Mouse (Mus musculus): ENCODE data around the gene Zfp865. TPM values are rescaled to one million over a fixed set of nuclear protein-coding genes. Genes with fewer than 3 reads are reported as not detected.

The Zfp865 gene
- total and polyA plus RNA-seq, 3 experiments = 4.0 to 21.0 (median 12.3) TPM

- Histone ChIP-seq H3K9ac (ENCODE audit: insufficient read depth, low read depth) (no peak overlapping the region), H3K4me2 (ENCODE audit: insufficient read depth, low read depth, poor library complexity, severe bottlenecking) (no peak overlapping the region), H3K79me2 (replicated peaks; ENCODE audit: control insufficient read depth, extremely low read depth, insufficient read depth, poor library complexity, severe bottlenecking) (peaks cover 5% of the 10 kb centered on the region; the same call in 1 of the 2 replicates), H3K4me3 (replicated peaks in 1 of 3; ENCODE audit: low read depth in 2 of 3, low read length in 2 of 3, poor library complexity in 1 of 3) (no peak overlapping the region), H3K27ac (ENCODE audit: insufficient read depth, low read depth) (no peak overlapping the region), H3K9me3 (replicated peaks; ENCODE audit: low read length) (no peaks in the 10 kb centered on the region), H3K4me1 (ENCODE audit: control insufficient read depth in 1 of 2, insufficient read depth in 2 of 2) (peaks cover 4 to 20% of the 10 kb centered on the region in 2 experiments), H3K27me3 (replicated peaks) (no peaks in the 10 kb centered on the region), H3K36me3 (replicated peaks in 1 of 2; ENCODE audit: control insufficient read depth in 1 of 2, insufficient read depth in 1 of 2, low read length in 1 of 2) (peaks cover 54 to 68% of the 10 kb centered on the region in 2 experiments)
- TF ChIP-seq ZMIZ1 (IDR thresholded peaks at IDR 0.05; ENCODE audit: low read depth, low read length) (no peak), CHD1 (IDR thresholded peaks at IDR 0.05; ENCODE audit: low read depth, low read length) (no peak)
- dilution Hi-C loops (cut with MboI; ENCODE audit: extremely low pct_ligation_motif_present, extremely low pct_unique_long_range_greater_than_20kb, low sequenced_read_pairs) = no loop called here
- no peak for DNase-seq (ENCODE audit: extremely low read depth)
- in situ Hi-C loops (cut with MboI; ENCODE audit: low pct_ligation_motif_present, low pct_unique_long_range_greater_than_20kb, low sequenced_read_pairs) = no loop called here
These were observed 11.9 kb upstream of the Zfp865 start for GRCm38 (mm10) chr7:5008229-5008628.

GRCm38 (mm10) chr7:5012681-5013513, 7.3 kb upstream of the Zfp865 start:
- H3K4me3 ChIP-seq (replicated peaks in 1 of 3; ENCODE audit: low read depth in 2 of 3, low read length in 2 of 3, poor library complexity in 1 of 3) = peak overlapping the region; percentile 21 to 46 (median 43)
- peaks cover 6% of the 10 kb centered on the region; the same call in 1 of the 2 replicates for H3K79me2 ChIP-seq (replicated peaks; ENCODE audit: control insufficient read depth, extremely low read depth, insufficient read depth, poor library complexity, severe bottlenecking)
- TF ChIP-seq ZMIZ1 (IDR thresholded peaks at IDR 0.05; ENCODE audit: low read depth, low read length) (no peak), MXI1 (IDR thresholded peaks at IDR 0.05; ENCODE audit: low read depth, low read length) (no peak), POLR2A (IDR thresholded peaks at IDR 0.05; ENCODE audit: low read depth, low read length) (peak; percentile 53), NRF1 (IDR thresholded peaks at IDR 0.05; ENCODE audit: low read depth, low read length) (peak; percentile 45; the same call in 1 of the 2 replicates)
- H3K27me3 ChIP-seq (replicated peaks) = no peaks in the 10 kb centered on the region
- H3K27ac ChIP-seq (ENCODE audit: insufficient read depth, low read depth) = no peak overlapping the region
- peak; percentile 70 for DNase-seq (ENCODE audit: extremely low read depth)
- in situ Hi-C loops (cut with MboI; ENCODE audit: low pct_ligation_motif_present, low pct_unique_long_range_greater_than_20kb, low sequenced_read_pairs) (no loop called here), dilution Hi-C loops (cut with MboI; ENCODE audit: extremely low pct_ligation_motif_present, extremely low pct_unique_long_range_greater_than_20kb, low sequenced_read_pairs) (no loop called here)
- H3K4me2 ChIP-seq (ENCODE audit: insufficient read depth, low read depth, poor library complexity, severe bottlenecking) = peak overlapping the region; percentile 77
- H3K9ac ChIP-seq (ENCODE audit: insufficient read depth, low read depth) = peak overlapping the region; percentile 97; the same call in 1 of the 2 replicates
- peaks cover 49 to 57% of the 10 kb centered on the region in 2 experiments for H3K36me3 ChIP-seq (replicated peaks in 1 of 2; ENCODE audit: control insufficient read depth in 1 of 2, insufficient read depth in 1 of 2, low read length in 1 of 2)
- H3K9me3 ChIP-seq (replicated peaks; ENCODE audit: low read length) = peaks cover 6% of the 10 kb centered on the region
- H3K4me1 ChIP-seq (ENCODE audit: control insufficient read depth in 1 of 2, insufficient read depth in 2 of 2) = peaks cover 4 to 27% of the 10 kb centered on the region in 2 experiments

- no peaks in the 10 kb centered on the region for H3K27me3 ChIP-seq (replicated peaks)
- peaks cover 6% of the 10 kb centered on the region for H3K9me3 ChIP-seq (replicated peaks; ENCODE audit: low read length)
- H3K4me2 ChIP-seq (ENCODE audit: insufficient read depth, low read depth, poor library complexity, severe bottlenecking) = peak within 1 kb of the TSS; percentile 77
- in situ Hi-C loops (cut with MboI; ENCODE audit: low pct_ligation_motif_present, low pct_unique_long_range_greater_than_20kb, low sequenced_read_pairs) (no loop called here), dilution Hi-C loops (cut with MboI; ENCODE audit: extremely low pct_ligation_motif_present, extremely low pct_unique_long_range_greater_than_20kb, low sequenced_read_pairs) (no loop called here)
- peak; percentile 97 for DNase-seq (ENCODE audit: extremely low read depth)
- H3K79me2 ChIP-seq (replicated peaks; ENCODE audit: control insufficient read depth, extremely low read depth, insufficient read depth, poor library complexity, severe bottlenecking) = peaks cover 6% of the 10 kb centered on the region; the same call in 1 of the 2 replicates
- H3K27ac ChIP-seq (ENCODE audit: insufficient read depth, low read depth) = peak within 1 kb of the TSS; percentile 90
- H3K9ac ChIP-seq (ENCODE audit: insufficient read depth, low read depth) = peak within 1 kb of the TSS; percentile 97
- peaks cover 36 to 46% of the 10 kb centered on the region in 2 experiments for H3K36me3 ChIP-seq (replicated peaks in 1 of 2; ENCODE audit: control insufficient read depth in 1 of 2, insufficient read depth in 1 of 2, low read length in 1 of 2)
- peak within 1 kb of the TSS; percentile 75 to 81 (median 78) for H3K4me3 ChIP-seq (replicated peaks in 1 of 3; ENCODE audit: low read depth in 2 of 3, low read length in 2 of 3, poor library complexity in 1 of 3)
- peaks cover 4 to 36% of the 10 kb centered on the region in 2 experiments for H3K4me1 ChIP-seq (ENCODE audit: control insufficient read depth in 1 of 2, insufficient read depth in 2 of 2)
- peak; percentile 10; the same call in 1 of the 2 replicates for TF ChIP-seq MEF2A (IDR thresholded peaks at IDR 0.05; ENCODE audit: borderline replicate concordance, low read depth, low read length)
- TF ChIP-seq E2F4 (IDR thresholded peaks at IDR 0.05; ENCODE audit: insufficient replicate concordance, low read depth, low read length) = 0 out of 2 replicates have a peak, but pooled peaks have one; percentile 50
- TF ChIP-seq NELFE (IDR thresholded peaks at IDR 0.05; ENCODE audit: low read depth, low read length) = peak; percentile 67
- no peak for TF ChIP-seq USF1 (IDR thresholded peaks at IDR 0.05; ENCODE audit: low read depth, low read length)
- TF ChIP-seq TCF12 (IDR thresholded peaks at IDR 0.05; ENCODE audit: low read depth, low read length) = peak; percentile 65
- TF ChIP-seq HCFC1 (IDR thresholded peaks at IDR 0.05; ENCODE audit: low read depth, low read length) = peak; percentile 85
- TF ChIP-seq POLR2AphosphoS2 (IDR thresholded peaks at IDR 0.05; ENCODE audit: low read depth, low read length) = peak; percentile 14; the same call in 1 of the 2 replicates
- no peak for TF ChIP-seq BHLHE40 (IDR thresholded peaks at IDR 0.05; ENCODE audit: low read depth, low read length)
- TF ChIP-seq JUND (conservative IDR thresholded peaks at IDR 0.05; ENCODE audit: low read depth, low read length) = no peak
- peak; percentile 82 for TF ChIP-seq NRF1 (IDR thresholded peaks at IDR 0.05; ENCODE audit: low read depth, low read length)
- TF ChIP-seq ETS1 (conservative IDR thresholded peaks at IDR 0.05; ENCODE audit: low read depth, low read length) = no peak
- no peak for TF ChIP-seq MAFK (IDR thresholded peaks at IDR 0.05; ENCODE audit: insufficient replicate concordance, low read length)
- TF ChIP-seq ZNF384 (IDR thresholded peaks at IDR 0.05; ENCODE audit: low read depth, low read length) = peak; percentile 42; the same call in 1 of the 2 replicates
- TF ChIP-seq RCOR1 (conservative IDR thresholded peaks at IDR 0.05; ENCODE audit: low read depth, low read length) = peak; percentile 99
- TF ChIP-seq ZMIZ1 (IDR thresholded peaks at IDR 0.05; ENCODE audit: low read depth, low read length) = no peak; the same call in 1 of the 2 replicates
- TF ChIP-seq MYC (IDR thresholded peaks at IDR 0.05; ENCODE audit: low read depth, low read length) = peak; percentile 76
- TF ChIP-seq MAX (IDR thresholded peaks at IDR 0.05; ENCODE audit: low read length) = no peak
These were observed 5.7 kb upstream of the Zfp865 start, which contains the start of the genes Zfp524 and Fiz1 for GRCm38 (mm10) chr7:5014251-5015117. Gene Zfp524, plus strand, starts transcription at chr7:5014415. Gene Fiz1, minus strand, starts transcription at chr7:5014697.
